Mouse (Mus musculus) telencephalon, adult 2 months (tissue): Measurements from ENCODE around the gene 4931414P19Rik.

Experiments
- DNase-seq: peaks from one replicate; pipeline ENCODE4 v3.0.0-alpha.2; 2011; ENCODE audit warnings: low read depth, low spot score

Gene 4931414P19Rik

GRCm38 (mm10) chr14:54583681-54584338, 22.0 kb downstream of the 4931414P19Rik start:
- no peak for DNase-seq

- no peak for DNase-seq
Measured at GRCm38 (mm10) chr14:54582536-54582935, 23.3 kb downstream of the 4931414P19Rik start.

- DNase-seq: no peak
Measured at GRCm38 (mm10) chr14:54579638-54580037, 26.2 kb downstream of the 4931414P19Rik start.

GRCm38 (mm10) chr14:54578063-54578462, 27.7 kb downstream of the 4931414P19Rik start:
- DNase-seq: no peak

DNA sequence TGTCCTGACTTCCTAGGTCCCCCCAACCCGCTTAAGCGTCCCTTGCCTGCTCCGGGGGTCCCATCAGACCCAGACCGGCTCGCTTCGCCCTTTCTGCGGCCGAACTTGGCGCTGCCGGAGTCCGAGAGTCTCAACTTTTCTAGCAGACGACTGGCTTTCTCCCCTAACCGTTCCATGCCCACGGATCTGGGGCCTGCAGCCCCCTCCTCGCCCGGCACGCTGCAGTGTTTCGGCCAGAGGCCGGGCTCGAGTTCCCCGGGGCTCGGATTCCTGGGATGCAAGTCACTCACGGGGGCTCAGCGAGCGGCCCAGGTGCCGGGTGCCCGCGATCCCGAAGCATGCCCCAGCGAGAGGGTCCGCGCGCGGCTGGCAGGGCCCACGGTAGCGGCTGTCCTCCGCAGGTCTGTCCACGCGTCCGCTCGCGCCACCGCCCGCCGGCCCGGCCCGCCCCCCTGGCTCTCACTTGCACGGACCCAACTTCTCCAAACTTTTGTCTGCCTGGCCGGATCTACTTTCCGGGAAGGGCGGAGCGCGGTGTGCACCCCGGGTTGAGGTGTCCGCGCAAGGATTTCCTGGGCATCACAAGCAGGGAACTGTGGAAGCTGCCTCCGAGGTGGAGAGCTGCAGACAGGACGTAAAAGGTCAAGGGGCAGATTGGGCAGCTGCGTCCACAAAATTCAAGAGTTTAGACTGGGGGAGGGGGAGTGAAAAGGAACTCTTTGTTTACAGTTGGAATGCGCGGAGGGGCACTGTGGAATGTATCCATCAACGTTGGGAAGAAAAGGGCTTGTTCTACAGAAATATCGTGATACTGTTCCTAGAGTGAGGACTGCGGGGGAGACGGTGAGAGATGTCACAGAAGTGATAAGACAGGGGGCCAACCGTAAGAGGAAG, 28.5 kb downstream of the 4931414P19Rik start, which contains the start of gene Ajuba:
TSS of gene Ajuba (minus strand) at position 470 of the 894 bp plus-strand sequence.
- DNase-seq: peak; percentile 47

DNA sequence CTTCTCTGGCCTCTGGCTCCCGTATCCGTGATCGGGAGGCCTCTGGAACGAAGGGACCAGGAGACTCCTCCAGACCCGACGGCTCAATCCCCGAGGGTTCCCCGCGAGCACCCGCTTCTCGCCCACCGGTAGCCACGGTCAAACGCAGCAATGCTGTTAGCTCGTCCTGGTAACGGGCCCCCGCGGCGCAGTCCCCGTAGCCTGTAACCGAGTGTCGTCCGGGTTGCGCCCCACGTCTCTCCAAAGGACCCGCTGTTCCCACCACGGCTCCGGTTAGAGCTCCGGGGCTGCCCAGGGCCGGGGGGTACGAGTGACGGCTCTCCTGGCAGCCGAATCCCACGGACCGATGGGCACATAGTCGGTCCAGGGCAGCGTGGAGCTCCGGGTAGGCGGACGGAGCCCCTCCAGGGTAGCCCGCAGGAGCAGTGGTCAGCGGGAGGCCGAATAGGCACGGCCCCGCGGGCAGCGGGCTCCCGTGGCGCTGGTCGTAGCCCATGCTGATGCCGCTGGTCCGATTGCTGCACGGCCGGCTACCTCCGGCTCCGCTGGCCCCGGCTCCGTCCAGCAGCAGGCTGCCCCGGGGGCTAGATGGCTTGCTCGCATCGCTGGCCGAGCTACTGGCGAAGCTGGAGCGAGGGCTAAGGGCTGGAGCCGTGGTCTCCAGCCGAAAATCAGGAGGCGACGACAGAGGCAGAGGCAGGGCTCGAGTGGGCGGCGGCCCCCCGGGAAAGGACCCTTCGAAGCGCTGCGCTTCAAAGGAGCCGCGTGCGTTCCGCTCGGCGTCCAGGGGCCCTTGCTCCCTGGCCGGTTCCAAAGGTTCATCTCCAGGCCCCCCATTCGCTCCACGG, 29.3 kb downstream of the 4931414P19Rik start:
- DNase-seq: no peak

- DNase-seq: no peak
Measured at GRCm38 (mm10) chr14:54575631-54576030, 30.2 kb downstream of the 4931414P19Rik start.

GRCm38 (mm10) chr14:54575031-54575430, 30.8 kb downstream of the 4931414P19Rik start:
- no peak for DNase-seq

DNA sequence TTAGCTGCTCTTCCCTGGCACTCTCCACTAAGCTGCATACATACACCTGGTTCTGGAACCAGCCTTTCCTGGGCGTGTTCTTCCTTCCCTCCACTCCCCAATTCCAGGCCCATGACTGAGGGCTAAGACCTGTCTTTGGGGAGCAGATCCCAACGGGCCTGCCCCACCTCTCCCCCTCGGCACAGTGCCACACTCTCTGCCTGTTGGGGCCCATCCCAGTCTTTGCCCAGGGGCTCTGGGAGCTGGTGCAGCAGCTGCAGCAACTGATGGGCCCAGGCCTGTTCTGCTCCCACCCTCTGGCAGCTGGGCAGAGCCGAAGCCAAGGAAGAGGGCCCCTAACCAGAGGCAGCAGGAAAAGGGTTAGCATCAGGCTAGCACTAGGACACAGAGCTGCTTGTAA, 31.5 kb downstream of the 4931414P19Rik start:
- DNase-seq: no peak

DNA sequence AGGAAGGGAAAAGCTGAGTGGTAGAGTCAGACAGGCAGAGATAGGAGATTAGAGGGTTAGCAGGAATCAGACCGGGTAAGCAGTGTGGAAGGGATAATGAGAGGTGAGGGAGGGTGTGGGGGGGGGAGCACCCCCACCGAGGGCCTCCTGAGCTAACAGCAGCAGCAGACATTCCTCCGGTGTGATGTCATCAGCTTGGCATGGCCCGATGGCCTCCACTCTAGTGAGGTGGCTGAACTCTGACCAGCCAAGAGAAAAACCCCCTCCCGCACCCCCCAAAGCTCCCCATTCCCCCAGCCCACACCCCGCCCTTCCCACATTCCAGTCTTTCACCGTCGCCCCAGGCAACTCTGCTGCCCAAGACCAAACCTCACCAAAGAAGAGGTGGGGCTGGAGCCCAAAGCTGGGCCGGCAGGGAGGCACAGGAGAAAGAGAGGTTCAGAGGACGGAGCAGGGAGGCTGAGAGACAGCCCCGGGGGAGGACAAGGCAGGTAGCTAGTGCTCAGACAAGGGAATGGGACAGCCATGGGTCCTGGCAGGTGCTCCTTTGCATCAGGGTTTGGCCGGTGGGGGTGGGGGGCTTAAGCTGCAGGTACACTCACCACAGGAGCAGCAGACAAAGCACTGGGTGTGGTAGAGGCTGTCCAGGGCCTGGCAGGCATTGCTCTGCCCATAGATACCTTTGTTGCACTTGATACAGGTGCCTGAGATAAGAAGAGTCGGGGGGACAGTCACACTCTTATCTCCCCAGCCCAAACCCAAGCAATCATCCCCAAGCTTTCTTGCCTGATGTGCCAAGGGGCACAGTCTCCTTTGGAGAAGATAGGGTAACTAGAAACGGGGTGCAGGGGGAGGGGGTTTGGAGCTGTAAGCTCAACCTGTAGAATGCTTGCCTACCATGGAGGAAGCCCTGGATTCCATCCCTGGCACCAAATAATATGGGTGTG, 32.7 kb downstream of the 4931414P19Rik start:
- DNase-seq: no peak

- no peak for DNase-seq
Measured at GRCm38 (mm10) chr14:54572122-54572521, 33.7 kb downstream of the 4931414P19Rik start.

- DNase-seq: no peak
Measured at GRCm38 (mm10) chr14:54569451-54570392, 36.1 kb downstream of the 4931414P19Rik start.

DNA sequence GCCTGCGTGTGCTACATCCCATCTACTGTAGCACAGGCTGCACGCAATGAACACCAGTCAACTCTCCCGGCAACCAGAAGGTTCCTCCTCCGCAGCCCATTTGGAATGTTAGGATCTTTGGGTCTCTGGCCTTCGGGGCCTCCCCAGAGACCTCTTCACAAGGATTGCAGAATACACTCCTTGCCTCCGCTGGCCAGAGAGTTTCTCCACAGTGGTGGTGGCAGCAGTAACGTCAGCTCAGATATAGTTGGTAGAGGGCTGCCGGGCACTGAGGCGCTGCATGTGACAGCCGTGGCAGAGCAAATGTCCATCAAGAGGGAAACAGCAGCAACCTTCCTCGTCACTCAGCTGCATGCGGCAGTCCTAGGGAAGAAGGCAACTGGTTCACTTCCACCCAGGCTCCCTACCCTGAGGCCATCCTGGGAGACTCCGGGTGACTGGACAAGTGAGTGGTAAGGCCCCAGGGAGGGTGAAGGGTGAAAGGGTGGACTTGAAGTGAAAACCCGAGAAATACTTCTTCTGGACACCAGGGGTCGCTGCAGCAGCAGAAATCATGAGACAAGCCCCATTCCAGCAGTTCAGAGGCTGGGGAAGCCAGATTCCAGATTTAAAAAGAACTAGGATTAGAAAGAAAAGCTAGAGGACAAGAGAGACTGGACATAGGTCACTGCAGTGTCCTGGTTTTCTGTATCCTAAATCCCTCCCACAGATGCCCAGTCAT, 36.9 kb downstream of the 4931414P19Rik start:
- peak; percentile 47 for DNase-seq

- no peak for DNase-seq
Measured at GRCm38 (mm10) chr14:54560527-54561242, 45.1 kb downstream of the 4931414P19Rik start.

GRCm38 (mm10) chr14:54557330-54557729, 48.5 kb downstream of the 4931414P19Rik start:
- DNase-seq: no peak

DNA sequence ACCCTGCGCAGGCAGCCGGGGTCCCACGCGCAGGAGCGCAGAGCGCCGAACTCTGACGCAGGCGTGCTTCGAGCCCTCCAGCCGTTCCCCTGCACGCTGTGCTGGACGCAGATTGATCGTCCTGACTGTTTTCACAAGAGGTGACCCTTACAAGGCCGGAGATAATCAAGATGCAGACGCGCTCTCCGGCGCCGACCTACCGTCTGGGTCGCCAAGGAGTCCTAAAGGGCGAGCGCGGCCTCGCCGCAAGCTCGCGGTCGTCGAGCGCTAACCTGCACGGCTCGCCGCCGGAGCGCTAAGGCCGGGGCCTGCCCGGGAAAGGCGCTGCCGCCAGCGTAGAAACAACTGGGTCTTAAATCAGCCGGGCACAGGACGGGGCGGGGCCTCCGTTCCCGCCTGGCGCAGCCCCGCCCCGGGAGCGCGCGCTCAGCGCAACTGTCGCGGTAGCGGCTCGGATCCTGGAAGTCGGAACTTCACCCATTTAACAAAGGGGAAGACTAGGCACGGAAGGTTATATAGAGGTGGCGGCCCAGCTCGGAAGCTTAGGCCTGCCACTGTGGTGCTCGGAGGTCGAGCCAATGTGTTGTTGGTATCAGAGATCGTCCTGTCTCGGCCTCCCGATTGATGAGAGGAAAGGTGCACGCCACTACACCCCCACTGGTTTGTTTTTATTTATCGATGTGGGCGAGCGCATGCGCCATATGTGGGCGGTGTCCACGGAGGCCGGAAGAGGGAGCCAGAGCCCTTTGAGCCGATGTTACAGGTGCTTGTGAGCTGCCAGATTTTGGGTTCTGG, 51.6 kb downstream of the 4931414P19Rik start, which contains the start of gene Haus4:
TSS of gene Haus4 (minus strand) at position 642 of the 795 bp plus-strand sequence.
- DNase-seq: no peak

DNA sequence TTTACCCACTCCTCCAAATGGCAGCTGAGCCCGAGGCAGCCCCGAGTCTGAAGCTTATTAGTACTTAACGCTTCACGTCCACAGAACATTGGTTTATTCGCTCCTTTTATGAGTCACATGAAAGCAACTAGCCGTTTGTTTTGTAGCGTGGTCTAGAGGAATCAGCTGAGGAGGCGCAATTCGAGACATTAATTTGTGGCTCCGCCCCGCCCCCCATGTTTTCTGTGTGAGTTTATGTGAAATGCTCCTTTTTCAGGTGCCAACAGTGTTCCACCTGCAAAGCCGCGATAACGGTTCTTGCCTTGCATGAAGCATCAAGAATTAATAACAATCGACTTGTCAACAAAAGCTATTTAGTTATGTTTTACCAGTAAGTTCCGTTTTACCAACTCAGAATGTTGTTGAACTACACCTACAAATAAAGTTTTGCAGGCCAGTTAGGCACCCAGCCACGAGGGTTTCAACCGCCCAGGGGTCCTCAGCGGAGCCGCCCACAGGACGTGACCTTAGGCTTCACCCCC, 52.3 kb downstream of the 4931414P19Rik start:
- DNase-seq: no peak
